Mouse (Mus musculus) brain, embryonic 14.5 days (tissue): ENCODE measurements around the gene Zfp536.

Experiments used
- CTCF ChIP-seq: fragments of 200-500 bp; IDR thresholded peaks from 2 replicates; pipeline ENCODE4 v1.5.1; 2012; ENCODE audit warnings: inconsistent platforms, mild to moderate bottlenecking, moderate library complexity, borderline replicate concordance; ENCODE audit not compliant: insufficient read depth, insufficient read length; ENCODE audit errors: extremely low read depth
- POLR2A ChIP-seq: fragments of 200-500 bp; IDR thresholded peaks from 2 replicates; pipeline ENCODE4 v1.6.1; 2012; ENCODE audit warnings: mild to moderate bottlenecking, inconsistent platforms, borderline replicate concordance; ENCODE audit not compliant: poor library complexity, insufficient read depth, insufficient read length, severe bottlenecking; ENCODE audit errors: extremely low read depth

DNA sequence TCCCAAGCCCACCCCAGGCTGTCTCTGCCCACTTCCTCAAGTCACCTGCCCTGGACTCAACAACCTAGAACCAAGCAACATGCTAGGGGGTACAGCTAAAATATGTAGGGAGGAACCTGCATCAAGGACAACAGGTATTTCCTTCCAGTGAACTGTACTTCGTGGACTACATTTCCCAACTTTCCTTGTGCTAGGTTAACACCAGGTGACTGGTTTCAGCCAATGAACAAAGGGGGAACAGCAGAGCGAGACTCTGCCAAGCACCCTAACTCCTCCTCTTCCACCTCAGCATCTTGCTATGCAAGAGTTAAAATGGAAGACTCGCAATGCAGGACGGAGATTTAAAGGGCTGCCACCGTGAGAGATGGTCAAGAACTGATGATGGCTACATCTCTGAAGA is 274.6 kb downstream of the Zfp536 start:
- no peak for TF ChIP-seq CTCF
- TF ChIP-seq POLR2A: no peak
